Mouse (Mus musculus) lung, embryonic 15.5 days (tissue): ENCODE measurements around the gene Dmrt1. TPM values are rescaled to one million over a fixed set of nuclear protein-coding genes. Genes with fewer than 3 reads are reported as not detected.
A peak's percentile ranks its signal among the peaks of the same experiment; 100 is the strongest.

Source experiments
- ATAC-seq: fragments of 200-750 bp; cut with Nextera tagmentation; 2 replicates; pipeline ENCODE4 v1.8.0; 2017; ENCODE audit warnings: moderate number of reproducible peaks, borderline replicate concordance; ENCODE audit not compliant: low FRiP score, low TSS enrichment; ENCODE audit errors: extremely low read depth
- H3K27ac ChIP-seq: fragments of 300-500 bp; sonication (generic); 2 replicates; pipeline ENCODE4 v1.5.1; 2015; ENCODE audit warnings: moderate library complexity, mild to moderate bottlenecking, inconsistent platforms
- H3K27me3 ChIP-seq: fragments of 300-500 bp; sonication (generic); 2 replicates; pipeline ENCODE4 v1.6.1; 2015; ENCODE audit warnings: inconsistent platforms
- H3K36me3 ChIP-seq: fragments of 300-500 bp; sonication (generic); 2 replicates; pipeline ENCODE4 v1.6.1; 2015; ENCODE audit warnings: inconsistent platforms
- H3K4me1 ChIP-seq: fragments of 300-500 bp; sonication (generic); 2 replicates; pipeline ENCODE4 v1.6.1; 2015; ENCODE audit warnings: inconsistent platforms
- H3K4me2 ChIP-seq: fragments of 300-500 bp; sonication (generic); 2 replicates; pipeline ENCODE4 v1.6.1; 2015; ENCODE audit warnings: inconsistent platforms, mild to moderate bottlenecking, moderate library complexity
- H3K4me3 ChIP-seq: fragments of 300-500 bp; sonication (generic); 2 replicates; pipeline ENCODE4 v1.5.1; 2015; ENCODE audit warnings: mild to moderate bottlenecking, inconsistent platforms
- H3K9ac ChIP-seq: fragments of 300-500 bp; sonication (generic); 2 replicates; pipeline ENCODE4 v1.6.1; 2015; ENCODE audit warnings: inconsistent platforms
- H3K9me3 ChIP-seq: fragments of 300-500 bp; sonication (generic); 2 replicates; pipeline ENCODE4 v1.6.1; 2016; ENCODE audit warnings: inconsistent platforms
- WGBS: fragments of 180-500 bp; shearing (Covaris S2); methylation state at CpG from one replicate; pipeline ENCODE4 v1.1.7; 2015; 5-methylcytosine and 5-hydroxymethylcytosine counted together
- polyA plus RNA-seq: library from polyadenylated mRNA; unstranded; fragments of >200 nt; fragmentation: Nextera tagmentation; extraction: Ambion mirVana; gene quantifications from 2 replicates; pipeline ENCODE4 v1.2.1, GENCODE M21; 2015

The Dmrt1 gene
- polyA plus RNA-seq, 1 experiment from 2014 or later: not detected

- Histone ChIP-seq H3K9ac (no peak overlapping the region), H3K9me3 (no peaks in the 10 kb centered on the region), H3K36me3 (no peaks in the 10 kb centered on the region), H3K4me1 (peaks cover 23% of the 10 kb centered on the region), H3K4me2 (peak overlapping the region; percentile 44), H3K4me3 (peak overlapping the region; percentile 13; the same call in 1 of the 2 replicates), H3K27ac (no peak overlapping the region), H3K27me3 (peaks cover 27% of the 10 kb centered on the region; the same call in 1 of the 2 replicates)
- WGBS: 2% methylated on average over 17 of the region's 17 CpGs
- ATAC-seq: peak; percentile 83
Observed at GRCm38 (mm10) chr19:25574981-25575814, 69.8 kb downstream of the Dmrt1 start.

GRCm38 (mm10) chr19:25578358-25578757 is 72.9 kb downstream of the Dmrt1 start:
- no peak overlapping the region for H3K4me3 ChIP-seq
- H3K9ac ChIP-seq: no peak overlapping the region
- peaks cover 23% of the 10 kb centered on the region for H3K4me1 ChIP-seq
- no peak for ATAC-seq
- no peaks in the 10 kb centered on the region for H3K36me3 ChIP-seq
- no peak overlapping the region for H3K4me2 ChIP-seq
- no peak overlapping the region for H3K27ac ChIP-seq
- peaks cover 18% of the 10 kb centered on the region; the same call in 1 of the 2 replicates for H3K27me3 ChIP-seq
- no peaks in the 10 kb centered on the region for H3K9me3 ChIP-seq
- 91% methylated on average over 2 of the region's 2 CpGs for WGBS

DNA sequence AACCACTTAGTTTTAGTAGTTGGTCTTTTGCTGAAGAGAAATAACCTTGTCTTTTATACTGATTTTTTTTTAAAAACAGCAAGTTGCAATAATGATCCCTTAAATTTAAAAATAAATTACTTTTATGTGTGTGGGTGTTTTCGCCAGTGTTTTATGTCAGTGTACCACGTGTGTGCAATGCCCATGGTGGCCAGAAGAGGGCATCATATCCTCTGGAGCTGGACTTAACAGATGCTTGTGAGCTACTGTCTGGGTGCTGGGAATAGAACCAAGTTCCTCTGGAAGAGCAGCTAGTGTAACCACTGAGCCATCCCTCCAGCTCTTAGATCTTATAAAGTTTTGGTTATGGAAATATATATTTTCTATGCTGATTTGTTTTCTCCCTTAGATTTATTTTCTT is 74.0 kb downstream of the Dmrt1 start:
- H3K36me3 ChIP-seq: no peaks in the 10 kb centered on the region
- 86% methylated on average over 2 of the region's 2 CpGs for WGBS
- ATAC-seq: no peak
- no peak overlapping the region for H3K4me3 ChIP-seq
- no peak overlapping the region for H3K27ac ChIP-seq
- peaks cover 20% of the 10 kb centered on the region for H3K4me1 ChIP-seq
- no peaks in the 10 kb centered on the region for H3K9me3 ChIP-seq
- no peak overlapping the region for H3K9ac ChIP-seq
- peaks cover 13% of the 10 kb centered on the region; the same call in 1 of the 2 replicates for H3K27me3 ChIP-seq
- no peak overlapping the region for H3K4me2 ChIP-seq

DNA sequence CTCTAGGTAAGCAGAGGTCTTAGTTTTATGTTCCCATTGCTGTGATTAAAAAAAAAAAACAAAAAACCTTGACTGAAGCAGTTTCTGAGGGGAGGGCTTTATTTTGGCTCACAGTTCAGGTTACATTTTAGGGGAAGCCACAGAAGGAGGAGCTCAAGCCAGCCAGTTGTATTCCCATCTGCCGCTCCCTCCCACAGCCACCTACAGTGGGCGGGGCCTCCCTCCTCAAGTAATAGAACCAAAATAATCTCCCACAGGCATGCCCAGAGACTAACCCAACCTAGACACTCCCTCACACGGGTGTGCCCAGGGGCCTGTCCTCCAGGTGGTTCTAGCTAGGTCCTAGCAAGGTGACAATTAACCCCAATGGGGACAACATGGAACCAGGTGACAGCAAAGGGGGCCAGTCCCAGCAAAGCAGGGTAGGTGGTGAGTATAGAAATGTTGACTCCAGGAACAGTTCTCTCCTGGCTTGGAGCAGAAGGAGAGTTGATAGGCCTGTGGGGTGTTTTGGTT is 92.4 kb downstream of the Dmrt1 start:
- Histone ChIP-seq H3K4me1 (no peaks in the 10 kb centered on the region), H3K9ac (no peak overlapping the region), H3K9me3 (no peaks in the 10 kb centered on the region), H3K4me3 (no peak overlapping the region), H3K36me3 (no peaks in the 10 kb centered on the region), H3K27ac (no peak overlapping the region), H3K27me3 (peaks cover 82% of the 10 kb centered on the region), H3K4me2 (no peak overlapping the region)
- ATAC-seq: no peak
- 67% methylated on average over 3 of the region's 3 CpGs for WGBS

DNA sequence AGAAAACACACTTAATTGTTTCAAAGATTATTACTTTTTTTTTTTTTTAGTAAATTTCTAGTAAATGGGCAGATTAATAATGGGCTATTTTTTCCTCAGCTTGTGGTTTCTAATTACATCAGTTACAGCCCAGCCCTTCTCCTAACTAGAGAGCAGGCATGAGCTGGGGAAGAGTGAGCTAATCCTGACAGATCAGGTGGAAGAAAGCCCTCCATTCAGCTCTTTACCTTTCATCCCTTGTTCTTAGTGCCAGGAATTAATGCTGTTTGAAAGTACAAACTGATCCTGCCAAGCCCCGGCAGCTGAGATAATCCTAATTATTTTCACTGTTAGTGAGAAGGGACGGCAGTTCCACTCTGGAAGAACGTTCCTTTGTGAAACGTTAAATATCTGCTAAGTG is 93.2 kb downstream of the Dmrt1 start:
- H3K4me1 ChIP-seq: no peaks in the 10 kb centered on the region
- H3K27me3 ChIP-seq: peaks cover 83% of the 10 kb centered on the region
- 8% methylated on average over 4 of the region's 4 CpGs for WGBS
- H3K36me3 ChIP-seq: no peaks in the 10 kb centered on the region
- H3K4me3 ChIP-seq: no peak overlapping the region
- H3K9me3 ChIP-seq: no peaks in the 10 kb centered on the region
- no peak overlapping the region for H3K4me2 ChIP-seq
- no peak overlapping the region for H3K9ac ChIP-seq
- H3K27ac ChIP-seq: no peak overlapping the region
- ATAC-seq: no peak

- peaks cover 10% of the 10 kb centered on the region for H3K4me1 ChIP-seq
- no peak overlapping the region for H3K9ac ChIP-seq
- no peak overlapping the region for H3K4me3 ChIP-seq
- H3K27ac ChIP-seq: no peak overlapping the region
- H3K4me2 ChIP-seq: no peak overlapping the region
- peaks cover 98% of the 10 kb centered on the region for H3K27me3 ChIP-seq
- H3K36me3 ChIP-seq: no peaks in the 10 kb centered on the region
- WGBS: 13% methylated on average over 8 of the region's 8 CpGs
- H3K9me3 ChIP-seq: no peaks in the 10 kb centered on the region
- ATAC-seq: no peak
Observed at GRCm38 (mm10) chr19:25601966-25602365, 96.5 kb downstream of the Dmrt1 start.

DNA sequence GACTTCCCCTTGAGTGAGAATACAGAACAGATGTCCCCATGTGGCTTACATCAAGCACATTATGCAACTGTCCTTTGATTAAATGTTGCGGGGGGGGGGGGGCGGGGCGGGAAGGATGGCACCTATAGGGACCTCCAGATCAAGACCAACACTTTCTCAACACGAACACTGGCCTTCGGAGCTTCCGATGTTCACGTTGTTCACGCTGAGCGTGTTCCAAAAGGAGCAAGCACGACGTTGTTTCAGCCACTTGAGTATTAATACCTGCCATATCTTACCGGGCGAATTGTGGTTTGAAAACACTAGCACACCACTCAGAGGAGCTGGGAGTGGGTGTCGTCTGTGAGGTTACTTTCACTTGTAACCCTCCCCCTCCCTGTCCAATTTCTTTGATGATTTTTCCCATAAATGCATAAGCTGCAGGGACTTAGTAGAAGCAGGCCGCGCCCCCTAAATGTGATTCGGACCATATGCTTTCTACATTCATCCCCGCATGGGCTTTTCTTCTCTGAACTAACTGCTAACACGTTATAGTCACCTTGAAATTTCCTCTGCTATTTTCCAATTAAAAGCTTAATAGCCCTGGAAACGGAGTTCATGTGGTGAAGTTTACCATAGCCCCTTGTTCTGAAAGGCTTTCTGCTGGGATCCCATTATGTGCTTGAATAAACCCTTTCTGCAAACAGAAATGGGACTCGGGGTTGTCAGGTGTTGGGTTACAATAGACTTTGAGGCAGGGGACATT is 102.2 kb downstream of the Dmrt1 start:
- Histone ChIP-seq H3K9me3 (no peaks in the 10 kb centered on the region), H3K9ac (no peak overlapping the region), H3K27me3 (peaks cover 100% of the 10 kb centered on the region), H3K4me2 (no peak overlapping the region), H3K27ac (no peak overlapping the region), H3K4me3 (no peak overlapping the region), H3K4me1 (peaks cover 33% of the 10 kb centered on the region), H3K36me3 (no peaks in the 10 kb centered on the region)
- no peak for ATAC-seq
- WGBS: 2% methylated on average over 21 of the region's 21 CpGs

DNA sequence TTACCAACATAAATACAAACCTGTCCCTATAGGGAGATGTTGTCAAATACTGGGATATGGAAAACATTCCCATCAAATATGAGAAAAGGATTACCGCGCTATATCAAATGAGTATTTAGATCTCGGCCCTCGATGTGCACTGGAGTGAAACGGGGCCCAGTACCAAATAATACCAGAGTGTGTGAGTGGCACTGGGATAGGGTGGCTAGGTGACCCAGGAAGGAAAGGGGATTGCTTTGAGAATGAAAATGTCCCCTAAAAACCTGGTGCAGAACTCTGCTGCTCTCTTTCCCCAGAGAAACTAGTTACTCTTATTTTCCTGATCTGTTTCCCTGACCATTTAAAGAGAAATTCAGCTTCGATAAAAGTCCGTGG is 102.8 kb downstream of the Dmrt1 start:
- Histone ChIP-seq H3K9me3 (no peaks in the 10 kb centered on the region), H3K36me3 (no peaks in the 10 kb centered on the region), H3K4me2 (no peak overlapping the region), H3K4me3 (no peak overlapping the region), H3K27ac (no peak overlapping the region), H3K9ac (no peak overlapping the region), H3K27me3 (peaks cover 100% of the 10 kb centered on the region), H3K4me1 (peaks cover 33% of the 10 kb centered on the region)
- WGBS: 4% methylated on average over 7 of the region's 7 CpGs
- ATAC-seq: no peak

- no peaks in the 10 kb centered on the region for H3K9me3 ChIP-seq
- H3K4me2 ChIP-seq: 0 out of 2 replicates have a peak overlapping the region, but pooled peaks have one; percentile 64
- H3K36me3 ChIP-seq: no peaks in the 10 kb centered on the region
- no peak for ATAC-seq
- H3K4me3 ChIP-seq: no peak overlapping the region
- peaks cover 100% of the 10 kb centered on the region for H3K27me3 ChIP-seq
- H3K4me1 ChIP-seq: peaks cover 33% of the 10 kb centered on the region
- H3K27ac ChIP-seq: no peak overlapping the region
- H3K9ac ChIP-seq: no peak overlapping the region
- 2% methylated on average over 33 of the region's 33 CpGs for WGBS
Observed at GRCm38 (mm10) chr19:25608961-25609850, 103.8 kb downstream of the Dmrt1 start.

GRCm38 (mm10) chr19:25610015-25610410 is 104.6 kb downstream of the Dmrt1 start, which contains the start of gene Dmrt3:
Dmrt3 (plus strand) TSS chr19:25610301.
- ATAC-seq: no peak; the same call in 1 of the 2 replicates
- WGBS: 1% methylated on average over 25 of the region's 29 CpGs
- Histone ChIP-seq H3K4me2 (peak within 1 kb of the TSS; percentile 64), H3K36me3 (no peaks in the 10 kb centered on the region), H3K4me1 (peaks cover 33% of the 10 kb centered on the region), H3K9ac (no peak within 1 kb of the TSS), H3K27me3 (peaks cover 99% of the 10 kb centered on the region), H3K9me3 (no peaks in the 10 kb centered on the region), H3K27ac (no peak within 1 kb of the TSS), H3K4me3 (peak within 1 kb of the TSS; percentile 36)

GRCm38 (mm10) chr19:25610411-25611111 is 105.1 kb downstream of the Dmrt1 start:
- no peak overlapping the region for H3K9ac ChIP-seq
- H3K27ac ChIP-seq: no peak overlapping the region
- ATAC-seq: peak; percentile 64
- peak overlapping the region; percentile 64 for H3K4me2 ChIP-seq
- no peaks in the 10 kb centered on the region for H3K36me3 ChIP-seq
- no peaks in the 10 kb centered on the region for H3K9me3 ChIP-seq
- peaks cover 99% of the 10 kb centered on the region for H3K27me3 ChIP-seq
- peaks cover 32% of the 10 kb centered on the region for H3K4me1 ChIP-seq
- under 1% methylated on average over 64 of the region's 71 CpGs for WGBS
- H3K4me3 ChIP-seq: peak overlapping the region; percentile 36
